17 mouse cellular contexts compared by ENCODE assay signal in the genomic region with DNA sequence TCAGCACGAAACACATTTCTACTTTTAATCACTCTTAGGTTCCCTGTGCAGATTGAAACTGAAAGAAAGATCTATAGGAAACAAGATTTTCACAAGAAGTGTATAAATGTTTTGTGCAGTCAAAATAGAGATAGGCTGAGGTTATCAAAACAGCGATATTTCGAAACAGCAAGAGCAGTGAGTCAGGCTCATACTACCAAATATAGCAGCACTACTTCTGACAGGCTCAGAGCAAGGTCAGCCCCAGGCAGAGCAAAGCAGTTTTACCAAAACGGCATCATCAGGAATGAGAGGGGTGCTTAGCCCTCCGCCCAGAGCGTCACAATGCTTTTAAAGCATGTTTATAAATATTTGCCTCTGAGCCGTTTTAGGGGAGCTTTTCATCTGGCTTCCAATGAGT.
DNase-seq lines count a peak whose midpoint lies in the region; ATAC-seq and TF ChIP-seq lines count a peak whose summit lies in the region.
"Had no signal": no experiment of that assay in that cellular context is flagged by ENCODE, and none has a peak within 500 bp of the region (broad histone marks: within the 10 kb centered on the region; RNA-seq: fewer than 3 reads in every experiment).

No protein-coding gene starts in this region.

- no peak overlapping the region for H3K27ac ChIP-seq in heart, postnatal 0 days (ENCODE audit: low read depth)
- H3K27ac ChIP-seq in heart, embryonic 10.5 days: no peak overlapping the region
- peak overlapping the region; percentile 24 for H3K27ac ChIP-seq in macrophage
- H3K27ac ChIP-seq in midbrain, embryonic 13.5 days: no peak overlapping the region
- H3K27ac ChIP-seq: heart, adult 2 months; hindbrain, embryonic 10.5 days; liver, embryonic 12.5 days had no signal

- H3K4me1 ChIP-seq in heart, postnatal 0 days (ENCODE audit: control insufficient read depth, insufficient read depth): no peaks in the 10 kb centered on the region; the same call in 1 of the 2 replicates
- H3K4me1 ChIP-seq in heart, embryonic 10.5 days: peaks cover 4% of the 10 kb centered on the region; the same call in 1 of the 2 replicates
- H3K4me1 ChIP-seq in midbrain, embryonic 13.5 days (replicated peaks): no peaks in the 10 kb centered on the region
- H3K4me1 ChIP-seq: hindbrain, embryonic 10.5 days; liver, embryonic 12.5 days had no signal

- no peaks in the 10 kb centered on the region for H3K36me3 ChIP-seq in heart, postnatal 0 days (replicated peaks; ENCODE audit: control insufficient read depth, insufficient read depth, low read length)
- H3K36me3 ChIP-seq in heart, embryonic 10.5 days: no peaks in the 10 kb centered on the region
- H3K36me3 ChIP-seq in macrophage (ENCODE audit: inconsistent target): no peaks in the 10 kb centered on the region
- no peaks in the 10 kb centered on the region for H3K36me3 ChIP-seq in midbrain, embryonic 13.5 days
- H3K36me3 ChIP-seq: hindbrain, embryonic 10.5 days; liver, embryonic 12.5 days had no signal

- H3K9me3 ChIP-seq in heart, postnatal 0 days (replicated peaks; ENCODE audit: control insufficient read depth, low read length): no peaks in the 10 kb centered on the region
- H3K9me3 ChIP-seq in heart, embryonic 10.5 days: no peaks in the 10 kb centered on the region
- no peaks in the 10 kb centered on the region for H3K9me3 ChIP-seq in midbrain, embryonic 13.5 days
- H3K9me3 ChIP-seq: hindbrain, embryonic 10.5 days; liver, embryonic 12.5 days had no signal

- H3K9ac ChIP-seq in heart, postnatal 0 days (replicated peaks; ENCODE audit: low read depth, low read length): no peak overlapping the region
- H3K9ac ChIP-seq in midbrain, embryonic 13.5 days (replicated peaks): no peak overlapping the region
- H3K9ac ChIP-seq: liver, embryonic 12.5 days had no signal

- H3K79me2 ChIP-seq in macrophage (ENCODE audit: inconsistent target): no peaks in the 10 kb centered on the region

- H3K4me3 ChIP-seq in heart, postnatal 0 days (ENCODE audit: low read depth, low read length): no peak overlapping the region
- no peak overlapping the region for H3K4me3 ChIP-seq in heart, embryonic 10.5 days
- no peak overlapping the region for H3K4me3 ChIP-seq in macrophage (ENCODE audit: inconsistent target)
- no peak overlapping the region for H3K4me3 ChIP-seq in midbrain, embryonic 13.5 days (replicated peaks)
- H3K4me3 ChIP-seq: heart, adult 2 months; hindbrain, embryonic 10.5 days; liver, embryonic 12.5 days had no signal

- TF ChIP-seq EP300 in heart, postnatal 0 days (IDR thresholded peaks at IDR 0.05; ENCODE audit: low read depth): no peak

- no peak for ATAC-seq in heart, postnatal 0 days (ENCODE audit: insufficient read depth, low read depth)
- ATAC-seq in midbrain, embryonic 13.5 days: no peak
- ATAC-seq: intestine, embryonic 16.5 days; liver, embryonic 12.5 days had no signal

- WGBS in heart, postnatal 0 days: 28% methylated on average over 7 of the region's 7 CpGs
- 50% methylated on average over 7 of the region's 7 CpGs for WGBS in heart, embryonic 10.5 days
- 46% methylated on average over 7 of the region's 7 CpGs for whole genome bisulfite sequencing in macrophage (ENCODE audit: missing documents)
- 86% methylated on average over 7 of the region's 7 CpGs for WGBS in midbrain, embryonic 13.5 days

- no peak for TF ChIP-seq CTCF in heart, postnatal 0 days (IDR thresholded peaks at IDR 0.05; ENCODE audit: low read depth)

- no peak overlapping the region for H3K4me2 ChIP-seq in heart, postnatal 0 days (ENCODE audit: low read depth, low read length)
- no peak overlapping the region for H3K4me2 ChIP-seq in midbrain, embryonic 13.5 days (replicated peaks)
- H3K4me2 ChIP-seq: liver, embryonic 12.5 days had no signal

- H3K27me3 ChIP-seq in heart, postnatal 0 days (ENCODE audit: control insufficient read depth, insufficient read depth, low read length): no peaks in the 10 kb centered on the region
- no peaks in the 10 kb centered on the region for H3K27me3 ChIP-seq in heart, embryonic 10.5 days (ENCODE audit: insufficient read depth, poor library complexity, severe bottlenecking)
- no peaks in the 10 kb centered on the region for H3K27me3 ChIP-seq in midbrain, embryonic 13.5 days
- H3K27me3 ChIP-seq: liver, embryonic 12.5 days had no signal

- peak; percentile 15 for DNase-seq in heart, postnatal 0 days (ENCODE audit: low spot score)
- DNase-seq in heart, embryonic 10.5 days (ENCODE audit: low spot score): no peak
- peak; percentile 51 for DNase-seq in CD4-positive, CD25-positive, alpha-beta regulatory T cell, adult 2 months (ENCODE audit: low read depth, low spot score)
- DNase-seq in adrenal gland, postnatal 14 days: peak; percentile 44
- no peak for DNase-seq in cerebellum, postnatal 10 days
- DNase-seq in thymus, postnatal 14 days: no peak
- DNase-seq: cerebellum, adult 8-10 months; embryo, embryonic 11 days; heart, adult 2 months; kidney, postnatal 36 days; lung, postnatal 14 days; midbrain, embryonic 14.5 days had no signal

Comparison
In these comparisons a context has a peak if more than half of its experiments do, and no peak if none do; other contexts are left out.
1. DNase-seq: peak in heart, postnatal 0 days (single experiment), CD4-positive, CD25-positive, alpha-beta regulatory T cell, adult 2 months (single experiment) and adrenal gland, postnatal 14 days (single experiment); none in heart, embryonic 10.5 days (single experiment), cerebellum, postnatal 10 days (0 of 2) and thymus, postnatal 14 days (single experiment).